Mouse (Mus musculus) kidney, postnatal 14 days (tissue): ENCODE results near the gene Mt4.
"Not testable (repeated sequence)": the region's sequence is repeated elsewhere in the genome, so short reads cannot be mapped to it uniquely, and the experiment has no call there.

ENCODE experiments used
- DNase-seq: peaks from one replicate; pipeline ENCODE4 v3.0.0; 2022; ENCODE audit warnings: mixed read lengths

The Mt4 gene

GRCm38 (mm10) chr8:94136933-94137332, at the start of gene Mt4:
Gene Mt4 (plus strand): TSS chr8:94137197.
- DNase-seq = no peak

- DNase-seq = no peak
Observed at GRCm38 (mm10) chr8:94087964-94088363, 49.0 kb upstream of the Mt4 start.

- DNase-seq = no peak
Observed at GRCm38 (mm10) chr8:94089715-94090114, 47.3 kb upstream of the Mt4 start.

- DNase-seq = no peak
Observed at GRCm38 (mm10) chr8:94092848-94093247, 44.1 kb upstream of the Mt4 start.

GRCm38 (mm10) chr8:94094281-94094680, 42.7 kb upstream of the Mt4 start:
- no peak for DNase-seq

- peak; percentile 100 for DNase-seq
Observed at GRCm38 (mm10) chr8:94098081-94098974, 38.7 kb upstream of the Mt4 start, which contains the start of gene Bbs2. Gene Bbs2 (minus strand): TSS chr8:94098928.

- peak; percentile 2 for DNase-seq
Observed at GRCm38 (mm10) chr8:94098996-94099395, 38.0 kb upstream of the Mt4 start.

GRCm38 (mm10) chr8:94104146-94104545, 32.9 kb upstream of the Mt4 start:
- peak; percentile 14 for DNase-seq

GRCm38 (mm10) chr8:94107871-94108270, 29.1 kb upstream of the Mt4 start:
- DNase-seq = peak; percentile 41

GRCm38 (mm10) chr8:94109396-94109795, 27.6 kb upstream of the Mt4 start:
- DNase-seq = no peak

GRCm38 (mm10) chr8:94109835-94110234, 27.2 kb upstream of the Mt4 start:
- DNase-seq = no peak

- DNase-seq = no peak
Observed at GRCm38 (mm10) chr8:94110526-94111177, 26.3 kb upstream of the Mt4 start.

GRCm38 (mm10) chr8:94113435-94113834, 23.6 kb upstream of the Mt4 start:
- DNase-seq = no peak

- DNase-seq = no peak
Observed at GRCm38 (mm10) chr8:94113972-94114371, 23.0 kb upstream of the Mt4 start.

- DNase-seq = peak; percentile 13
Observed at GRCm38 (mm10) chr8:94118776-94119430, 18.1 kb upstream of the Mt4 start.

GRCm38 (mm10) chr8:94121625-94122024, 15.4 kb upstream of the Mt4 start:
- DNase-seq = no peak

- no peak for DNase-seq
Observed at GRCm38 (mm10) chr8:94122711-94123468, 14.1 kb upstream of the Mt4 start.

- no peak for DNase-seq
Observed at GRCm38 (mm10) chr8:94127711-94128110, 9.3 kb upstream of the Mt4 start.

- no peak for DNase-seq
Observed at GRCm38 (mm10) chr8:94129133-94129789, 7.7 kb upstream of the Mt4 start.

GRCm38 (mm10) chr8:94130126-94130525, 6.9 kb upstream of the Mt4 start:
- DNase-seq = no peak

GRCm38 (mm10) chr8:94132096-94132495, 4.9 kb upstream of the Mt4 start:
- DNase-seq = no peak

GRCm38 (mm10) chr8:94134601-94135000, 2.4 kb upstream of the Mt4 start:
- not testable (repeated sequence) for DNase-seq
